Mouse (Mus musculus): ENCODE measurements at regions not wholly inside any gene's neighbourhood (a gene's known extent, or its start where the extent isn't known, plus 50 kb on each side); places are given as distances from the start of the nearest gene placed in this dataset.

DNA sequence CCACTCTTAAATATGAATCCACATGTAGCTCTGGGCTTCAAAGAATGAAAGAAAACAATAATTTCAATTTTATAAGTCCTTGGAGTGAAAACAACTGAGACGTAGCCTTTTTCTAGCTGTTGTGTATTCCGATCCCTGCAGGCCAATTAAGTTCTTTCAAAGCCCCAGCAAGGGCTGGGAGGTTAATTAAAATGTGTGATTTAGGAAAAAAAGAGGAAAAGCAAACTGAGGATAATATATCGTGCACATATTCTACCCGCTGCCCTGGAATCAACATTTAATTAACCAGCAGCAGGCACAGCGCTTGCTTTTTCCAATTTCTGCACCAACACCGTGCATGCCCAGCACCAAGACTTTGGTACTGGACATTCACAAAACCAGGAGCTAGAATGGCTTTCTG, 167.0 kb downstream of the Nectin3 start:
- no peak for DNase-seq (ENCODE audit: low spot score)

DNA sequence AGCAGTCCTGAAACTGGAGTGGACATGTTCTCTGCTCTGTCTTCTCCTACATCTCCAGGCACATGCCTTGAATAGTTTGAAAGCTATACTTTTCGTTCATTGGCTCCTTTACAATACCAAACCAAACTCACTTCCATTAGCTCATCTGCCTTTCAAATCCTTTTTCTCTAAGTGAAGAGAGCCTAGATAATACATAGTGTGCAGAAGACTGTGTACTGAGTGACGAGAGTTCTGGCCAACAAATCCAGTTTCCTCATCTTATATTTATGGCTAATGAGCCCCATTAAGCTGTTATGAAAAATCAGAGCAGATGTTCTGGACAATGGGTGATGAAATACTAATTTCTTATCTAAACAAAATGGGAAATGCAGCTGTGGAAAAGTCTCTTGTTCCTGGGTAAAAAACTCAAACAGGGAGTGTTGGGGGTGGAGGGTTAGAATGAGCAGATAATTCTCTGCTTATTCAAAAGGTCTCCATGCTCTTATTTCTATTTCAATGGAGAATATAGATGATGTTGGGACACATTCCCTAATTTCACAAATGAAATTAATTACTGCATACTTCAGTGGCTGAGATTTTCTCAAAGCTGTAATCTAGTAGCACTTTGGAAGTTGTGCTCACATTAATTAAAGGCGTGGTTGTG, 144.3 kb upstream of the Gm4737 start:
- DNase-seq (ENCODE audit: low spot score), result no peak

DNA sequence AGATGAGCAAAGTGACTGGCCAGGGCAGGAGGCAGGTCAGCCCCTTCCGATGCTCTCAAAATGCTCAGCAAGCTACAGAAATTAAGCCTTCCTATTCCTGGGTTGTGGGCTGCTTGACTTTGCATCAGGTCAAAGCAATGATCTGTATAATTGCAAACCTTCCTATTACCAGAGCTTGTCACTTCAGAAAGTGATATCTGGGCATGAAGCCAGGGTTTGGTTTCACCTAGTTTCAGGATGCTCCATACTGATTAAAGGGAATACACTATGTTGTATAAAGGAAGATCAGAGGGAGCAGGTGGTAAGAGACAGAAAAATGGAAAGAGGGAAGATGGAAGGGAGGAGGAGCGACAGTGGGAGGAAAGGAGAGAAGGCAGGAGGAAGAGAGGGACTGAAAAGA, 142.3 kb upstream of the Gm4737 start:
- DNase-seq (ENCODE audit: low spot score), result no peak

DNA sequence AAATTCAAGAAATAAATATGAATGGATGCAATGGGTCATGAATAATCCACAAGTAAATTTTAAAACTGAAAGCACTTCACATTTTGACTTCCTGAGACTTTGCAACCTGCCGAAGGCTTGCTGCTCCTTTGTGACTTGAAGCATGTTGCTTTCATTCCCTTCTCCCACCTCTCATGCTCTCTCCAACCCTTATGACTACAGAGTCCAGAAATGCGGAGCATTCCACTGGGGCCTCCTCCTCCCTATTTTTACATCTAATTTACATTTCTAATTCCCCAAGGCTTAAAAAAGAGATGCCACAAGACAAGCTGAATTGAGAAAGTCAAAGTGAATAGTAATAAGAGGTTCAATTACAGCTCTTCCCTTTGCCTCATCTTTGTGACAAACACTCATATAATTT, 141.5 kb upstream of the Gm4737 start:
- no peak for DNase-seq (ENCODE audit: low spot score)

DNA sequence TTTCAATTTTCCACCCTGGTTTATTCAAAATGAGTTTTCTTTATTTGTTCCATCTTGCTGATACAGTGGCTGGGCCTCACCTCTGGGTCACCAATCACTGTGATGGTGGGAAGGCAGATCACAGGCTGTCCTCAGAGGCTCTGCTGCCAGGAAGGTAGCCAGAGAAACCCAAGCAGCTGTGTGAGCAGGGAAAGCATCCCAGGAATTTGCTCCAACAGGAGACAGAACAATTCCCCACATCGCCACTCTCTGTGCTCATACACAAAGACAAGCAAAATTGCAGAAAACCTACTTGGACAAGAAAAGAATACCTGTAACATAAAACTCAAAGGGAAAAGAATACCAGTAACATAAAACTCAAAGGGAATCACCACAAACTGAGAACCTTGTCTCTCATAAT, 139.0 kb upstream of the Gm4737 start:
- no peak for DNase-seq (ENCODE audit: low spot score)

DNA sequence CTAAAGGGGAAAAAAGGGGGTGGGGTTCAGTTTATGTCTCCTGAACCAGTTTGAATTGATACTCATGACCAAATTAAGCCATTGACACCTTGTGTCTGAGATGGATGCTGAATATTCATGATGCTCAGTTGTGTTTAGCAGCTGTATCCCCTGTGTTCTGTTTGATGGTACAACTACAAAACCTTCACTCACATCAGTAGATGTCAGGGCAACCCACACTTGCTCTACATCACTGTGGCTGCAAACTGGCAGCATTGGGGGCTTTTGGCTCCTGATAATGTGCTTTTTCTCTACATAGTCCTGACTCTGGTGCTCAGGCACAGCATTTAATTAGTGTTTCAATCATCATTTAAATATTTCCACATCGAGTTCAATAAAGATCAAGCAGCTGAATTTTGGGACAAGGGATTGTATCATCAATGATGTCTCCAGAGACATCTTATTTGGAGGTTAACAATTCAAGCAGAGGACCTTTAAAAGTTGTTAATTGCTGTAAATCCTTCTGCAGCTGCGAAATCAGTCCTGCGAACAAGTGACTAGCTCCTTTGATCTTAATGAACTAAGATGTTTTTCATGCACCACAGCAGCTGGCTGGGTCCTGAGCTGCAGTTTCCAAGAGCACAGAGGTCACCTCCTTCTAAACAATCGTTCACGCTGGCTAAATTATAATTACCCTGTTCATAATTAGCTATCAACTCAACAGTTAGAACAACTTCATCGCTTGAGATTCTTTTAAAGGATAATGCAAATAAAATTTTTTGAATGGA, 136.4 kb upstream of the Gm4737 start:
- no peak for DNase-seq (ENCODE audit: low spot score)

DNA sequence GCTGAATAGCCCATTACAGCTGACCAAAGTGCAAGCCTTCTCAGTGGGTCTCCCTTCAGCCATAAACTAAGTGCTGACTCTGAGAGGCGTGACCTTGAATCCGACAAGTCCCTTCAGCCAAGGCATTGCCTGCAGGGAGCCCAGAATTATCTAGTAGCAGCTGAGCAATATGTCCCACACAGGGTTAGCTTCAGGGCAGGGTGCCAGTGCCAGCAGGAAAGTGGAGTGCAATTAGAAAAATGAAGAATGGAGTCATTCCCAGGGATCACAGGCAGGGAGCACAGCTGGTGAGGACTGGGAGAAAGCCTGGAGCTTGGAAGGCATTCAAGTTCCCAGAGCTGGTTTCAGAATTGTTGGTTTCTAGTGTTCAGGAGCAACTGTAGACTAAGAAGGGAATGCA, 135.3 kb upstream of the Gm4737 start:
- peak; percentile 1 for DNase-seq (ENCODE audit: low spot score)

DNA sequence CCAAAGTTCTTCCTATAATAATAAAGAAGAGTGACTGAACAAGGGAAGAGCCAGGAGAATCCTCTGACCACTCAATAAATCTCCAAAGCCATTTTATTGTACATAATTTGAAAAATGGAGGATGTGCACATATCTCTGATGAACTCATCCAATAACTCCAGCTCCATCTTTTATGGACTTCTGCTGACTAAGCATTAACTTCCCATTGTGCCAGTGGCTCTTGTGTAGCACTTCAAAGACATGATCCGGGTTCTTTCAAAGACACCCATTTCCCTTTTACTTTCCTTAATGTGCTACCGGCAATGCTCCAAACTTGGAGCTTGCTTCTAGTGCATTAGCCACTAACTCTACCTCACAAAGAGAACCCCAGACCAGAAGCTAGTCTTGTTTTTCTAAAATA, 112.7 kb upstream of the Gm4737 start:
- DNase-seq (ENCODE audit: low spot score), result no peak

DNA sequence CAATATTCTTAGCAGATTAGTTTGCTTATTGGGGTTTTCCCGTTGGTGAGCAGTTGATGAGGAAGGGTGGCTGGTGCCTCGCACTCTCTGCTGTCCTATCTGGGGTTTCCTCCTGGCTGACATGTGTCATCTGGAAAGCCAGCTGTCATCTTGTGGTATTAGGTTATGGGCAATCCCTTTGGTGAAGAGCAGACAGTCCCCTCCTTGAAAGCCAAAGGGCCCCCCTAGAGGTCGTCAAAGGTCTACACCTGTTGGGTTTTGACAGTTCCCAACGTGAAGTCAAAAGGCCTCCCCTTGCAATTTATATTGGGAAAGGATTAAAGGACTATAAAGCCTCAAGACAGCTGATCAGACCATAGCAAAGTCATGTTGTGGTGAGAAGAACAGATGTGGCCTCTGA, 96.8 kb upstream of the Gm4737 start:
- no peak for DNase-seq (ENCODE audit: low spot score)

DNA sequence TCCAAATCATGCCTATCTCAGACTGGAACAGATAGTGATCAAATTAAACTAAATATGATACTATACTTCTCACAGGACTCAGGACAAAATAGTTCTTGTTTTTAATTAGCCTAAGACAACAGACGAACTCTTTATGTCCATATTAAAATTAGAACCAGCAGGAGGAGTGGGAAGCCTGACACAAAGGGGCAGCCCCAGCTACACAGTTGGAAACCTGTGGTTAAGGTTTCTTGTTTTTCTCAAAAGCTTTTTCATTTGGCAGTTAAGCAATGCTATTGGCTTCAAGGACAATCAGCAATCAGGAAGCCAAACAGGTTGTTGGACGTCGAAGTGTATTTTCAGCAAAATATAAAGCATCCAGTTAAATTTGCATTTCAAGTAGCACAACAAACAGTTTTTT, 96.1 kb upstream of the Gm4737 start:
- no peak for DNase-seq (ENCODE audit: low spot score)

DNA sequence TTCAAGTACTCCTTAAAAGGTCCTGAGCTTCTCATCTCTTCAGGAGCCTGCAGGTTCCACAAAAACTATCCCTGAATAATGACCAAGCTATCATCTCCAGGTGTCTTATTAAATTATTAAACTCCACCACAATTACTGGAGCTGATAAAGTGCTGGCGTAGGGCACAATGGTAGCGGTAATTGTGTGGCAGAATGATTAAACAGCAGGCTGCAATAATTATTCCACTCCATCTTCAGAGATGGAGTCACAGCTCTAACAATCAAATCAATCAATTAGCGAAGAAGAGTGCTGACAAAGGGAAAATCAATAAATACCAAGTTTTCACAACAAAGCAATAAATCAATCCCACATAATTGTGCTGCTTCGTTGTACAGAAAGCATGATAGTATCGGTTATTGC, 90.7 kb upstream of the Gm4737 start:
- DNase-seq (ENCODE audit: low spot score), result no peak

DNA sequence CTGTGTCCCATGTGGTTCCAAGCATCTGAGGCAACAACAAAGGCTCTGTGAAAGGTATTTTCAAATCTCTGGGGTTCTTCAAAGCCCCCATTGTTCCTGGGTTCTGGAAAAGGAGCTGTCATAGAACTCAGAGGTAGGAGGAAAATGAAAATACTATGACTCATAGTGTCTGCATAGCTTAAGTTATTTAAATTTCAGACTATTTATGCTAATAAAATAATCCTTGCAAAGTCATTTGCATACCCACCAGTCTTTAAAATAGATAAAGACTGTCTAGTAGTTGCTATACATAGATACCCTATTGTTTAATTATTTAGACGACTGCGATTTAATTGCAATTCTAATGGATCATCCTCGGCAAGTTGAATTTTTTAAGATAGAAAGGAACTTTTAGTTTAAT, 73.9 kb upstream of the Gm4737 start:
- no peak for DNase-seq (ENCODE audit: low spot score)

DNA sequence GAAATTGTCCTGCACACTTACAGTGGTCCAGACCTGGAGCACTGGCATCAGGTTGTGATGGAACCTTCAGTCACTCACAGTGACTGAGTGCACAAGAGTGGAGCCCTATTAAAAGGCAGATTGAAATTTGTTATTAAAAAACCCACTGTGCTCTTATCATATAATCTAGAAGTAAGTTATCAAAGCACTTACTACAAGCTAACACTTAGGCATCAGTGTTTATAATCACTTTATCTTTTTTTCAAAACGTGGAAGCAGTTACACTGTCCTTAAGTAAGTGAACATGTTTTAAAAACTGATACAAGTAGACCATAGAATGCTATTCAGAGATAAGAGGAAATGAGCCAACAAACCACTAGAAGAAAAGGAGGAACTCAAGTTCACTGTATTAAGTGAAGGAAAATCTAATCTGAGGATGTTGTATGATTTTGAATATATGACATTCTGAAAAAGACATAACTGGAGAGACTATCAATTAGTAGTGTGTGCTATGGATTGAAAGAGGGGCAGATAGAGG, 68.3 kb upstream of the Gm4737 start:
- DNase-seq (ENCODE audit: low spot score), result no peak

DNA sequence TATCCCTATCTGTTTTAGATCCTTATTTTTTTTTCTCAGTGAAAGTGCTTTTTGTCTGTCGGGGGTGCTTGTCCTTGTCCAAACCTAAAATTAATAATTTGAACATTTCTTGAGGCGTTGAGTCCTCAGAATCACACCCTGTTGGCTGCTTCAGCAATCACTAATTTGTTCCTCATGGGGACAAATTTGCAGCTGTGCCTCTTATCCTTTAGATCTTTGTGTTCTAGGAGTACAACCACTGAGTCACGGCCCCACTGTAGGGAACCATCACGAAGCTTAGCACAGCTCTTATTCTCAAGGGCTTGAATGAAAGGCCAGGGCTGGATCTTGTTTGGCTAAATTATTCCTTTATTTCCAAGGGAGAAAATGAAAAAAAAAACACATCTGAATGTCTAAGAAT, 57.6 kb upstream of the Gm4737 start:
- DNase-seq (ENCODE audit: low spot score), result no peak

DNA sequence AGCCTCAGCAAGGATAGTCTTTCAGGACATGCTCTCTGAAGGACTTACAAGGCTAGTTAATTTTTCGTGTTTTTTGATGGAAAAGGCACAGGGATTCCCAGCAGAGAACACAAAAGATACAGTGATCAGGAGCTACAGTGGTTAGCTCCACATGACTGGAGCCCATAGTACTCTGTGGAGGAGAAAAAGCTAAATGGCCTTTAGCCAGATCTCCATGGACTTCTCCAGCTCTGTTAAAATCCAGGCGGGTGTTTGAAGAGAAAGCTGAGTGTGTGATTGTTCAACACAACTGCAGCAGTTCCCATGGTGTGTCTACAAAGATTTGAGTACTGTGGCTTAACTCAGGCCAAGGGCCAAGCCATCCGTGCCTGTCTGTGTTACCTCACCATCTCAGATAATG, 57.0 kb upstream of the Gm4737 start:
- no peak for DNase-seq (ENCODE audit: low spot score)

DNA sequence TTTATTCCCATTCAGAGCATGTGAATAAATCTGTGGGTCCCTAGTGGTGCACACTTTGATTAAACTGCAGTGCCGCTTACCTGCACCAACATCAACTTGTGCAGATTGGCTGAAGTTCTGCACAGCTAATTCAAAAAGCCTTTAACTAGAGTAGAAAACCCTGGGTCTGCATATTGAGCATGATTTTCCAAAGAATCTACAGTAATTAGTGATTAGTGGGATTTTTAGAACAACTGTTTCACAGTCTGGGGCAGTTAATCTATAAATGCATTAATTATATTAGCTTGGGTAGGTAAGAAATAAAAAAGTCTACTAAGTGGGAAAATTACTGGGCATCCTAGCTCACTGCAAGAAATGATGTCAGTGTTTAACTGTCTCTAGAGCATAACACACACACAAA, 50.2 kb upstream of the Gm4737 start:
- no peak for DNase-seq (ENCODE audit: low spot score)

Measured in ovary, postnatal 14 days (tissue).